Mouse (Mus musculus) neural tube, embryonic 14.5 days (tissue): ENCODE results near the gene Stab2. TPM values are rescaled to one million over a fixed set of nuclear protein-coding genes. Genes with fewer than 3 reads are reported as not detected.

Experiments used
- ATAC-seq: fragments of 200-750 bp; cut with Nextera tagmentation; 2 replicates; pipeline ENCODE4 v1.8.0; 2017; ENCODE audit warnings: low read depth, mild to moderate bottlenecking, moderate TSS enrichment, moderate library complexity
- H3K27ac ChIP-seq: fragments of 300-500 bp; sonication (generic); 2 replicates; pipeline ENCODE4 v1.5.1; 2014; ENCODE audit warnings: low read depth, mild to moderate bottlenecking, control low read depth, low read length, moderate library complexity, mixed read lengths
- H3K27me3 ChIP-seq: fragments of 300-500 bp; sonication (generic); 2 replicates; pipeline ENCODE4 v1.6.1; 2014; ENCODE audit warnings: low read length; ENCODE audit not compliant: control insufficient read depth, insufficient read depth
- H3K36me3 ChIP-seq: fragments of 300-500 bp; sonication (generic); 2 replicates; pipeline ENCODE4 v1.6.1; 2014; ENCODE audit warnings: low read length, mixed read lengths; ENCODE audit not compliant: control insufficient read depth, insufficient read depth
- H3K4me1 ChIP-seq: fragments of 300-500 bp; sonication (generic); 2 replicates; pipeline ENCODE4 v1.6.1; 2014; ENCODE audit warnings: low read length; ENCODE audit not compliant: control insufficient read depth, insufficient read depth
- H3K4me2 ChIP-seq: fragments of 300-500 bp; sonication (generic); 2 replicates; pipeline ENCODE4 v1.6.1; 2014; ENCODE audit warnings: mild to moderate bottlenecking, low read depth, low read length, control low read depth
- H3K4me3 ChIP-seq: fragments of 300-500 bp; sonication (generic); 2 replicates; pipeline ENCODE4 v1.5.1; 2014; ENCODE audit warnings: low read depth, low read length, control low read depth, mixed read lengths
- H3K9ac ChIP-seq: fragments of 300-500 bp; sonication (generic); replicated peaks from 2 replicates; pipeline ENCODE4 v1.6.1; 2014; ENCODE audit warnings: low read depth, mild to moderate bottlenecking, control low read depth, low read length, mixed read lengths
- H3K9me3 ChIP-seq: fragments of 300-500 bp; sonication (generic); 2 replicates; pipeline ENCODE4 v1.6.1; 2016; ENCODE audit warnings: low read length; ENCODE audit not compliant: control insufficient read depth
- WGBS: fragments of 180-500 bp; shearing (Covaris S2); extraction: QIAGEN DNeasy Blood & Tissue Kit; methylation state at CpG from one replicate; pipeline ENCODE4 v1.1.7; 2014; 5-methylcytosine and 5-hydroxymethylcytosine counted together
- polyA plus RNA-seq: library from polyadenylated mRNA; unstranded; fragments of >200 nt; fragmentation: Nextera tagmentation; extraction: Ambion mirVana; gene quantifications from 2 replicates; pipeline ENCODE4 v1.2.1, GENCODE M21; 2014

The Stab2 gene
- polyA plus RNA-seq, 1 experiment from 2014 or later, result 0.36 TPM

GRCm38 (mm10) chr10:86819649-86820165 lies 188.1 kb downstream of the Stab2 start:
- H3K36me3 ChIP-seq, result no peaks in the 10 kb centered on the region; the same call in 1 of the 2 replicates
- H3K27ac ChIP-seq, result peak overlapping the region; percentile 34; the same call in 1 of the 2 replicates
- H3K4me1 ChIP-seq, result peaks cover 8% of the 10 kb centered on the region
- H3K9ac ChIP-seq, result 0 out of 2 replicates have a peak overlapping the region, but pooled peaks have one; percentile 25
- no peak overlapping the region for H3K4me3 ChIP-seq
- peak overlapping the region; percentile 14; the same call in 1 of the 2 replicates for H3K4me2 ChIP-seq
- no peaks in the 10 kb centered on the region for H3K9me3 ChIP-seq
- WGBS, result 9% methylated on average over 8 of the region's 8 CpGs
- peak; percentile 90 for ATAC-seq
- H3K27me3 ChIP-seq, result no peaks in the 10 kb centered on the region

DNA sequence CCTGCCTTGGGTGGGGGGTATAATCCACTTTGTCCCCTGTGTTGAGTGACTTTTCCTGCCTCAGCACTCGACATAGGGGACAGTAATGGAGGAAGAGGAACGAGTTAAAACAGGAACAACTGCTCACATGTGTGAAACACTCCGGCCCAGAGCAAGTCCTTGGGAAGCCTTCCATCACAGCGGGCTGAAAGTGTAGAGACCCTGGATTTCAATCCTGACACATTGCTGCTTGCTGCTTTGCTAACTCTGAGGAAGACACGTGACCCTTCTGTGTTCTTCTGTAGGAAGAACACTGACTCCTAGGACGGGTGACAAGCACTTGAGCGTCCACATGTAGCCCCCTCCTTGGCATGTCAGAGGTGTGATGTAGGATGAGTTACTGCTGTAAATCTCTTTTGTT lies 192.7 kb downstream of the Stab2 start:
- Histone ChIP-seq H3K4me2 (no peak overlapping the region), H3K27me3 (no peaks in the 10 kb centered on the region), H3K4me3 (no peak overlapping the region), H3K9ac (no peak overlapping the region), H3K4me1 (peaks cover 7% of the 10 kb centered on the region), H3K36me3 (no peaks in the 10 kb centered on the region; the same call in 1 of the 2 replicates), H3K9me3 (no peaks in the 10 kb centered on the region), H3K27ac (no peak overlapping the region)
- WGBS, result 87% methylated on average over 7 of the region's 7 CpGs
- ATAC-seq, result no peak

GRCm38 (mm10) chr10:86814292-86815131 lies 193.3 kb downstream of the Stab2 start:
- H3K4me3 ChIP-seq, result no peak overlapping the region
- no peaks in the 10 kb centered on the region for H3K9me3 ChIP-seq
- no peaks in the 10 kb centered on the region for H3K27me3 ChIP-seq
- no peak overlapping the region for H3K9ac ChIP-seq
- WGBS, result 84% methylated on average over 19 of the region's 19 CpGs
- no peaks in the 10 kb centered on the region; the same call in 1 of the 2 replicates for H3K36me3 ChIP-seq
- H3K4me2 ChIP-seq, result no peak overlapping the region
- H3K27ac ChIP-seq, result no peak overlapping the region
- peaks cover 1% of the 10 kb centered on the region for H3K4me1 ChIP-seq
- ATAC-seq, result no peak

- no peaks in the 10 kb centered on the region for H3K4me1 ChIP-seq
- no peak for ATAC-seq
- no peak overlapping the region for H3K27ac ChIP-seq
- H3K4me2 ChIP-seq, result no peak overlapping the region
- H3K36me3 ChIP-seq, result peaks cover 2% of the 10 kb centered on the region; the same call in 1 of the 2 replicates
- no peaks in the 10 kb centered on the region for H3K27me3 ChIP-seq
- H3K9me3 ChIP-seq, result no peaks in the 10 kb centered on the region
- no peak overlapping the region for H3K4me3 ChIP-seq
- WGBS, result 90% methylated on average over 5 of the region's 5 CpGs
- H3K9ac ChIP-seq, result no peak overlapping the region
Observed at GRCm38 (mm10) chr10:86810612-86811011, 197.2 kb downstream of the Stab2 start.

- H3K9me3 ChIP-seq, result no peaks in the 10 kb centered on the region
- H3K36me3 ChIP-seq, result peaks cover 2% of the 10 kb centered on the region; the same call in 1 of the 2 replicates
- no peaks in the 10 kb centered on the region for H3K27me3 ChIP-seq
- no peak overlapping the region for H3K27ac ChIP-seq
- H3K4me1 ChIP-seq, result no peaks in the 10 kb centered on the region
- H3K4me3 ChIP-seq, result no peak overlapping the region
- H3K4me2 ChIP-seq, result no peak overlapping the region
- ATAC-seq, result no peak
- WGBS, result 85% methylated on average over 9 of the region's 9 CpGs
- H3K9ac ChIP-seq, result no peak overlapping the region
Observed at GRCm38 (mm10) chr10:86810000-86810399, 197.8 kb downstream of the Stab2 start.

GRCm38 (mm10) chr10:86808013-86808758 lies 199.6 kb downstream of the Stab2 start:
- Histone ChIP-seq H3K4me2 (no peak overlapping the region), H3K27me3 (no peaks in the 10 kb centered on the region), H3K9me3 (no peaks in the 10 kb centered on the region), H3K36me3 (0 out of 2 replicates have a peak, but pooled peaks cover 2% of the 10 kb centered on the region), H3K27ac (no peak overlapping the region), H3K4me3 (no peak overlapping the region), H3K4me1 (no peaks in the 10 kb centered on the region), H3K9ac (no peak overlapping the region)
- ATAC-seq, result peak; percentile 52; the same call in 1 of the 2 replicates
- 73% methylated on average over 15 of the region's 15 CpGs for WGBS

DNA sequence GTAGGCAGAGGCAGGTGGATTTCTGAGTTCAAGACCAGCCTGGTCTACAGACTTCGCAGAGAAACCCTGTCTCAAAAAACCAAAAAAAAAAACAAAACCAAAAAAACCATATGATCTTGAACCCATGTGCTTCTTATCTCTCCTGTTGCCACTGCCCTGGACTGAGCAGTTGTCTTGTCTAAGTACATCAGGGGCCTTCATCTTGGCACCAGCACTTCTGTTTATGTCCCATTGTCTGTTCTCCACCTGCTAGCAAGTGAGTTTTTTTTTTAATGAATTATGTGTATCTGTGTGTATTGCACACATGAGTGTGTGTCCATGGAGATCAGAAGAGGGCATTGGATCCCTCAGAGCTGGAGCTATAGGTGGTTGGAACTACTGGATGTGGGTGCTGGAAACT lies 200.5 kb downstream of the Stab2 start:
- H3K9ac ChIP-seq, result no peak overlapping the region
- 93% methylated on average over 1 of the region's 1 CpGs for WGBS
- no peaks in the 10 kb centered on the region for H3K27me3 ChIP-seq
- H3K4me2 ChIP-seq, result no peak overlapping the region
- no peaks in the 10 kb centered on the region for H3K4me1 ChIP-seq
- H3K9me3 ChIP-seq, result no peaks in the 10 kb centered on the region
- 0 out of 2 replicates have a peak, but pooled peaks cover 2% of the 10 kb centered on the region for H3K36me3 ChIP-seq
- H3K4me3 ChIP-seq, result no peak overlapping the region
- no peak overlapping the region for H3K27ac ChIP-seq
- no peak for ATAC-seq

DNA sequence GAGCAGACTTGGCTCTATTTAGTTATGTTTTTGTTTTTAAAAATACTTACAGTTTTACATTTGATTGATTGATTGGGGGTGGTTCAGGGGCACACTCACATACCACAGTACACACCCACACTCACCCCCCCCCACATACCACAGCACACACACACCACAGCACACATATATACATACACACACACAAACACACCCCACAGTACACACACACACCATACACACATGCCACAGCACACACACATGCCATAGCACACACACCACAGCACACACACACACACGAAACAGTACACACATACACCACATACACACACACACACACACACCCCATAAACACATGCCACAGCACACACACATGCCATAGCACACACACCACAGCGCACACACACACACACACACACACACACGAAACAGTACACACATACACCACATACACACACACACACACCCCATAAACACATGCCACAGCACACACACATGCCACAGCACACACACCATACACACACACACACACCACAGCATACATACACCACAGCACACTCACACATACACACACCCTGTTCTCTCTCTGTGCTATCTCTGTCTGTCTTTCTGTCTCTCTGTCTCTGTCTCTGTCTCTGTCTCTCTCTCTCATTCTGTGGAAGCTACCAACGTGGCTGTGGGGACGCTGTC lies 211.6 kb downstream of the Stab2 start:
- Histone ChIP-seq H3K36me3 (no peaks in the 10 kb centered on the region), H3K9ac (no peak overlapping the region), H3K4me1 (no peaks in the 10 kb centered on the region), H3K27ac (no peak overlapping the region), H3K27me3 (no peaks in the 10 kb centered on the region), H3K9me3 (no peaks in the 10 kb centered on the region), H3K4me2 (no peak overlapping the region), H3K4me3 (no peak overlapping the region)
- 0 out of 2 replicates have a peak, but pooled peaks have one; percentile 31 for ATAC-seq
- WGBS, result 92% methylated on average over 5 of the region's 5 CpGs
